Mouse (Mus musculus): ENCODE results near the gene Dmc1.
A peak's percentile ranks its signal among the peaks of the same experiment; 100 is the strongest.

Dmc1 gene

DNA sequence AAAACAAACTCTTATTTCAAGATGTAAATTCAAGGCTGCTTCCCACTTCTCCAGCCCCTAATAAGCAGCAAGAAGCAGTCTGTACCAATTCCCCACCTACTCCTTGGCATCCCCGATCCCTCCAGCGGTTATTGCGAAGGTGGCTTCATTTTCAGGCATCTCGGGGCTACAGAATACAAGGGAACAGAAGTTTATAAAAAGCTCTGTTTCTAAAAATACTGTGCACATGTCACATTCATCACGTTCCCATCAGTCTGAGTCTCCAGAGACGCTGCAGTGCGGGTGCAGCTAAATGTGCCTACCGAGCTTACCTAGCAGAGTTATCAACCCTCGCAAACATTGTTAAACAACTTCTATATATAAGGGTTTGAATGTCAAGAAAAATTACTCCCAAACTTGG is 42.5 kb downstream of the Dmc1 start:
- peak; percentile 62 to 65 for DNase-seq (ENCODE audit: low spot score in 2 of 2)

DNA sequence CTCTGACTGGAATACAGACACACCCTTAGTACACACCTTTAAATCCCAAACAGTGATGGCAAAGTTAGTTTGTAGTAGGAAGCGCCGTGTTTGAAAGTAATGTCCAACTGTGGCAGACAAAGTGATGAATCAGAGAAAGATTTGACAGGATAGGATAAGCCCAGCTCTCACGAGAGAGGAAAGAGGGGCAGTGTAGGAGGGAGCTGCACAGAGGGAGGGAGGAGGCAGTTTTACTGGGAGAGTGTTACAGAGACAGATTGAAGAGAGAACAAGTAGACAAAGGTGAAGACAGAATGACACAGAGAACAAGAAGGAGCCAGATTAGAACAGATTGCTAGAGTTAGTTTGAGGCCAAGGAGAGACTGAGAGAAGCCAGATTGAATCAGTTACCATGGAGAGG is 45.3 kb downstream of the Dmc1 start:
- DNase-seq (ENCODE audit: low spot score in 2 of 2) = no peak

DNA sequence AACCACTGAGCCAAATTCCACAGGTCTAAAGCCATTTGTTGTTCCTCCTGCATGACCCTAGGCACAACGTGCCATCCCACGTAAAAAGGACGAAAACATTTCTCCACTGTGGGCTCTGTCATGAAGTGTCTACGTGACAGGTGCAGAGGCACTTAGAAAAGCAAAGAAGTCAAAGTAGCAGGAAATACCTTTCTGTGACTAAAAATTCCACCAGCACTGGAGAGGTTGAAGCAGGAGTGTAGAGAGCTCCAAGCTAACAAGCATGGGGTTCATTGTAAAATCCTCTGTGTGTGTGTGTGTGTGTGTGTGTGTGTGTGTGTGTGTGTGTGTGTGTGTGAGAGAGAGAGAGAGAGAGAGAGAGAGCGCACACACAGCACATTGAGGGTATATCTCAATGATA is 52.3 kb downstream of the Dmc1 start:
- no peak for DNase-seq (ENCODE audit: low spot score in 2 of 2)

DNA sequence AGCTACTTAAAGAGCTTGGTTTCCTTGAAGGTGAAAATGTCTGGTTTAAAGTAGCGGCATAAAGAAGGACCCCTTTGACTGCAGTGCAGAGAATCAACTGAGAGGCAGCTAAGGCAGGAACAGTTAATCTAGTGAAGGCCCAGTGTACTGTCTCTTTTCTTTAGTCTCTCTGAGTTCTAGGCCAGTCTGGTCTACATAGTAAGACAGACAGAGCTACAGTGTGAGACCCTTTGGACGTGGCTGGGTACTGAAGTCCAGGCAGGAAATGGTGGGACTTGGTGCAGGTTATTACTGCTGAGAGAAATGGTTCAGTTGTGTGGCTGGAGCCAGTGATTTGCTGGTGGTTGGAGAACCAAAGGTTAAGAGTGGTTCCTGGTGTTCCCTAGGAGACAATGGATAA is 56.7 kb downstream of the Dmc1 start:
- DNase-seq (ENCODE audit: low spot score in 2 of 2) = no peak

DNA sequence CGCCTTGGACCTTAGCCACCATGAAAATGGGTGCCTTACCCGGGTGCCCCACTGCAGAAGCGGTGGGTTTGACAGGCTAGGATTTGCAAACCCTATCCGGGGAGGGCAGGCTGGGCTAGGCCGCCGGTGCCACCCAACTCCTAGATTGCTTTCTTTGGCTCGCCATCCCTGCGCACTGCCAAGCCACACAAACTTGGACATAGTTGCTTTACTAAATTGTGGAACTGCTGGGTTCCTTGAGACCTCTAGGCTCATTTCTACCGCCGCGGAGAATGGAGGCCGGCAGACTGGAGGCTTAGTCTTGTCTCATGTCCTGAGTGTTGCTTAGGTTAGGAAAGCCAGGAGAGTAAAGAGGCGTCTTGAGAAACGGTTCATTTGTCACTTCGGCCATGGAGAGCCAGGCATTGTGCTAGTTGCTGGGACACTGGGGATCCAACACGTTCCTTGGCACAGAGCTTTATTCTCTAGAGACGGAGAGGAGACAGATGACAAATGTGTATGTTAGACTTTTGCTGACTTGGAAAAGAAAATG is 57.6 kb downstream of the Dmc1 start:
- DNase-seq (ENCODE audit: low spot score in 2 of 2) = no peak

DNA sequence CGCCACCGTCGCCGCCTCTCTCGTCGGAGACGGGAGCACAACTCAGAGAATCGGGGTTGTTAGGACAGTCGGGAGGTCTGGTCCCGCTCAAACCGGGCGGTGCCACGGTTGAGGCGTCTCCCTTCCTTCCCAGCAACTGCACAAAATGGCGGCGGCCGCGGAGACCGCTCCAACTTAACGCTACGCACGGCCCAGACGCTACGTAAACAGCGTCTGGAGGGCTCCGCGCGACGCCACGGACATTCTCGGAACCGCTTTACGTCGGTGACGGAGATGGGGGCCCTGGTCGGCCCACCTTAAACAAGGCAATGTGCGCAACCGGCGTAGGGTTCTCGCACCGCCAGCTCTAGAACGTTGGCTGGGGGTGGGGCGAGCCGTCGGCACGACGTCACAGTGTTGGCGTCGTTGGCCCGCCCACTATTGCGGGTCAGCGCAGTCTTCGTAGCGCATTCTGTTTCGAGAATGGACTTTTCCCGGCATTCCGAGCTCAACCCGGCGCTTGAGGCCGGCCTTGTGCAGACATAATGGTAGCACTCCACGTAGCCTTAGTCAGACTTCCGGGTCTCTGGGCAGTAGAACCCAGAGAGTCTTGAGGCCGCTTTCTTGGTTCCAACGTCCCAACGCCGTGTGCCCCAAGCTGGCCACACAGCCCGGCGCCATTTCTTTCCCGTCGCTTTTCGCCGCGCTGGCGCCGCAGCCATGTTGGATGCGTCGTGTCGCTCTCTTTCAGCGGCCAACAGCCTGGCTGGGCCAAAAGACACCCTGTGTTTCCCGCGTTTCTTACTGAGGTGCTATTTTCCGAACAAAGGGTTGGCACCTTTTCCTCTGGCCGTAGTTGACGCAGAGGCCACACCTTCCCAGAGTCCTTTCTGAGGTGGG is 58.3 kb downstream of the Dmc1 start, which contains the start of gene Ddx17:
Gene Ddx17, minus strand, starts transcription at position 332 of the 879 bp plus-strand sequence.
- DNase-seq (ENCODE audit: low spot score in 2 of 2) = peak; percentile 99

DNA sequence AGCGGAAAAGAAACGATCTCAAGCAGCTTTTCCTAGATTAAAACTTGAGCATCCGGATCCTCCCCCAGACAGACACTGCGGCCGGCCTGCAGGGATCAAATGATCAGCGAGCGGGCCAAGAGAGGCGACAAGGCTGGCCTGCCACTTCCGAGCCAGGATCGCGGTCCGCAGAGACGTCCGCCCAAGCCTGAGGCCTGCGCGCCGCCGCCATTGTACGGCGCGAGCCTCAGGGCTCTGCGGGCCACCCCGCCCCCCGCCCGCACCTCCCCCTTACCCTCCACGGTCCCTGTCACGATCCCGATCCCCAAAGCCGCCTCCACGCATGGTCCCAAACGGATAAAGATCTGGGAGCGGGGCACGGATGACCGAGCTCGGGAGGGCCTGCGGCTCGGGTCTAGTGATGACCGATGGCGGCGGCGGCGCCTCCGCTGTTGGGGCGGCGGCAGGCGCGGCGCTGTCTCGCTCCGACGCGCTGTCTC is 58.9 kb downstream of the Dmc1 start:
- DNase-seq (ENCODE audit: low spot score in 2 of 2) = no peak

DNA sequence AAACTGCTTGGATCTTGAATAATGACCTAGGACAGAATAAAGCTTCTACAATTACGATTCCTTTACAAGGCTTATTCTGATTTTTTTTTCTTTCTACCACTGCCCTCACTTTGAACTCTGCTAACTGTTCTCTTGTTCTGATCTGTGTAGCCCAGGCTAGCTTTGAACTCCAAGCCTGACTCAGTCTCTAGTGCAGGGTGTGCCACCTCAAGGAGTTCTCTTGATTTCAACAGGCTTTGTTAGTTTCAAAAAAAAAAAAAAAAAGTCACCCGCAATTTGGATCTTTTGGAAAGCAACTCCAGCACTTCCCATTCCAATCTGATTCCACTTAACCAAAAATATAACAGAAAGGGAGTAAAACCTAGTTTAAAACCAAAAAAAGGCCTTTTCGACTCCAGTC is 59.4 kb downstream of the Dmc1 start:
- DNase-seq (ENCODE audit: low spot score in 2 of 2) = no peak

DNA sequence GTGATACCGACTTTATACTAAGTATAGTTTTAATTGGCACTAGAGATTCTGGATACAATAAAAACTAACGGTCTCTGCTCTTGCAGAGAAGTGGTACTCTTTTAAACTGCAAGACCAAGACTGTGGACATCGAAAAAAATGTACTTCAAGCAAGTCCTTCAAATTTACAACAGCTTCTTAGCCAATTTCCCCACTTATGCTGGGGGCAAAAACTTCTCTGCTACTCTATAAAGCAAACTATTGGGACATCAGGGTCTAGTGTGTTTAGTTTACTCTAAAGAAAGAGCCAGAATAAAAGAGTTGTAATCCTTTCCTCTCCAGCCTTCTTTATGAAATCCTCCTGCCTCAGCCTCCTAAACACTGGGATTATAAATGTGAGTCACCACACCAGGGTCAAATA is 60.9 kb downstream of the Dmc1 start:
- no peak for DNase-seq (ENCODE audit: low spot score in 2 of 2)

DNA sequence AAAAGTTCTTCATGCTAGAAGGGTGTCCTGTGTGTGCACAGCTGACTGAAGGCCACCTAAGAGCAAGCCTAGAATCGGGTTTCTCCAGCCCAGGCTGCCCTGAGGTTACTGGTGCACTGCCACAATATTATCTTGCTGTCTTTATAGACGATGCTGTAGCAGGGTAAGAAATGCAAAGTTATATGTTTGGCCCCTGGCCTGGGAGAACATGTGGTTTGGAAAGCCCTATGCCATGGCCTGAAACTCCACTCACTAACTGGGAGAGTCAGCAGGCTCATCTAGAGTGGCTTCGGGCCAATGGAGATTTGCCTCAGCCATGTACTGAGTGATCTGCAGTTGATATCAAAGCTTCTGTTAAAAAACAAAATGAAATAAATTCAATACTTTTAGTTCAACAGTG is 71.1 kb downstream of the Dmc1 start:
- no peak for DNase-seq (ENCODE audit: low spot score in 2 of 2)

DNA sequence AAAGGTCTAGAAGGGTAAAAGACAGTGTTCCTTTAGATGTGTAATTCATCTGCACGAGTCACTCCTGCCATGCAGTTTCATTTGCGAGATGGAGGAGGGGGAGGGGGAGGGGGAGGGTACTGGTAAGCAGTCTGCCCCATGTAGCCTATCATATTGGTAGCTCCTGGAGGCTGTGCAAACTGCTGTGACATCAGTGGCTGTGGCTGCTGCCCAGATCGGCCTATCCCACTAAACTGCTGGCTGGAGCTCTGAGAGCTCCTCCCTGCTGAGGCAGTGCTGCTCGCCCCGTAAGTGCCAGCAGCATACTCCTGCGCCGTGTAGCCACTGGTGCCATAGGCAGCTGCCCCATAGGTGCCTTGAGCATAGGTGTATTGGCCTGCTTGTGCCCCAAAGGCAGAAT is 75.0 kb downstream of the Dmc1 start:
- DNase-seq (ENCODE audit: low spot score in 2 of 2) = no peak

DNA sequence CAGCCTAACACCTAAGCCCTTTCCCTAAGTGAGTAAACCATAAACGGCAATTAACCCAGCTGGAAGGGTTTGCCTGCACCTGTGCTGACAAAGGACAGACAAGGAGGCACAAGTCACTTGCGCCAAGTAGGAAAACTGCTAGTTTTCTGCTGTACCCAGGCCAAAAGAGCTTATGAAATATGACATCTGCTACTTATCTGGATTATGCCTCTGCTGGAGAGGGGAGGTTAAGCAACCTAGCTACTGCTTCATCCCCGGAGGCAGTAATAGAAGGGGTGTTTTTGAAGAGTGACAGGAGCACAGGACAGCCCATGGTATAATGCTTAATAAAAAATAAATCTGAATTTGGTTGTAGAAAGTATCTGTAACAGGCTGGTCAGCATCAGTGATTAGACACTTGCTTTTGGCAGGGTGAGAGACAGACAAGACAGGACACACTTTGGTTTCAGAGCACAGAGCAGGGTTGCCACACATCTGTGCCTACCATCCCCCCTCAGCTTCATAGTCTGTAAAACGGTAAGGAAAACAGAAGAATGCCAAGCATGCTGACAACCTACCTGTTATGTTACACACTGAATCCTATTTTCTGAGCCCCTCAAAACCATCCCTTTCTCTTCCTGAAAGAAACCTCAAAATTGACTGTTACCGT is 76.8 kb downstream of the Dmc1 start:
- DNase-seq (ENCODE audit: low spot score in 2 of 2) = no peak

DNA sequence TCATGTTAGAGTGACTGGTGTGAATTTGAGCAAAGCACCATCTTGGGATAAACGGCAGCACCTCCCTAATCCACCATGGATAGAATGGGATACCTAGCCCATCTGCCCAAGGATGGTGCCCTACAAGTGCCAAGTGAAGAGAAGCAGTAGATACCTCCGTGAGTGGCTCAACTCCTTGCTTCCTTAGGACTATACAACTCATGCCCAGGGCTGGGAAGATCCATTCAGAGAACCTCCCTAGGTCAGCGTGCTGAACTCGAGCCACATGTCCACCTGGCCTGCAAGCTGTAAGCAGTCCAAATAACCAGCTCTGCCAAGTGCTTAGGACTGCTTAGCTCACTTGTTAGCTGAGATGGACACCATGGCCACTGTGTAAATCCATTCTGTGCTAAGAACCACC is 77.7 kb downstream of the Dmc1 start:
- no peak for DNase-seq (ENCODE audit: low spot score in 2 of 2)

DNA sequence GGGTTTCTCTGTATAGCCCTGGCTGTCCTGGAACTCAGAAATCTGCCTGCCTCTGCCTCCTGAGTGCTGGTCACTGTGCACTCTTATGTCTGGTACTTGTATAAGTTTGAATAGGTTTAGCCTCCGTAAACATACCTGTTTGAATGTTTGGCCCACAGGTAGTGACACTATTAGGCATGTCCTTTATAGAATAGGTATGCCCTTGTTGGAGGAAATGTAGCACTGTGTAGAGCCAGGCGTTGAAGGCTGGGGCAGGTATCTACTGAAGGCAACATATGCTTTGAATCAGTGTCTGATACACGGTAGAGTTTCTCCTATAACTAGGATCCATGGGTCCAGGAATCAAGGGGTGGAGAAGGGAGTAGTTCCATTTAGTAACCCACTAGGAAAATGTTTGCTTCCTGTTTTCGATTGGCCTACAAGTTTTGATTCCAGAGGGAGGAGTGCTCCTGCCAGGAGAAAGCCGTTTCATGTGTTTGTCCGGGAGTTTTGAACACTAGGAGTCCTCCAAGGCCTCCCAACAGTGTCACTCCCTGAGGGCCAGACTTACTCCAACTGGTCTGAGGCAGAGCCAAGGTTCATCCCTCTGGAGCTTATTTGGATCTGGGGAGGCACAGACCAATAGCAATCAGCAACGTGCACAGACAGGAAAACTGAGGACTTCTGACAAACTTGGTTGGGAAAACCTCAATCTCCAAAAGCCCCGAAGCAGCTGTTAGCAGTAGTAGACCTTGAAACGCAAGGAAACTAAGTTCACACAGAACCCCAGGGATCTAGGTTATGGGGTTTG is 78.7 kb downstream of the Dmc1 start:
- DNase-seq (ENCODE audit: low spot score in 2 of 2) = no peak

DNA sequence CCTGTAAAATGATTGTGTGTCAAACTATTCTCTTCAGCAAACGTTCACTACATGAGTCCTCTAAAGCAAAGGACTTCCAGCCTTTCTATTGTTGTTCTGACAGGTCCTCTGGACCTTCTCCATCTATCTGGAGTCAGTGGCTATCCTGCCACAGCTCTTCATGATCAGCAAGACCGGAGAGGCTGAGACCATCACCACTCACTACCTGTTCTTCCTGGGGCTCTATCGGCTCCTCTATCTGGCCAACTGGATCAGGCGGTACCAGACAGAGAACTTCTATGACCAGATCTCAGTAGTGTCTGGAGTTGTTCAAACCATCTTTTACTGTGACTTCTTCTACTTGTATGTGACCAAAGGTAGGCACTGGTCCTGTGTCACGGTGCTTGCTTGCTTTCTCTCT is 79.3 kb downstream of the Dmc1 start:
- no peak for DNase-seq (ENCODE audit: low spot score in 2 of 2)

DNA sequence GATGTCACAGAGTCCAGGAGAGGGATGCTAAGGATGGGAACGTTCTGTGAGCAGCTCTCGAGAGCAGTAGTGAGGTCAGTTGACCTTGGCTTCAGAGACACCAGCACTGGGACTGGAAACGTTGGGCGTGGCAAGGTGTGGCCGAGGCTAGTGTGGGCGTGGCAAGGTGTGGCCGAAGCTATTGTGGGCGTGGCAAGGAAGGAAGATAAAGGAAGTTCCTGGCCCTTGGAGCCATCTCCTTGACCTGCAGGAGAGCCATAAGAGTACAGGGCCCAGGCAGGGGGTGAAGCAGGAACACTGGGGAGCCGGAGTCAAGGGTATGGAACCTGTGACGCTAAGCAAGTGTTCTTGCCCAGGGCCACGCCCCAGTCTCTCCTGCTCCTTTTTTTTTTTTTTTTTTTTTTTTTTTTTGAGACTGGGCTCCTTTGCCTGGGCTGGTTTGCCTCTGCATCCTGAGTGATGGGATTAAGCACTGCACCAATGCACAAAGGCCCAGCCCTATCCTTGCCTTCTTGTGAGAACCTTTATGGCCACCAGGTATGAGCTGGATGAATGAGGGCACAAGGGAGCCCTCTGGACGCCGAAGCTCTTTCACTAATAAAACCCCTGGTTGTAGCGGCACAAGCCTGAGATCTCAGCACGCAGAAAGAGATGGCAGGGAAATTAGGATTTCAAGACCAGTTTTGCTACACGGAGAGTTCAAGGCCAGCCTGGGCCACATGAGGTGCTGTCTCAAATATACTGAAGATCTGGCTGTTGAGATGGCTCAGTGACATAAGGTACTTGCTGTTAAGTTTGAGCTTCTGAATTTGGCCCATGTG is 85.3 kb downstream of the Dmc1 start:
- DNase-seq (ENCODE audit: low spot score in 2 of 2) = no peak

DNA sequence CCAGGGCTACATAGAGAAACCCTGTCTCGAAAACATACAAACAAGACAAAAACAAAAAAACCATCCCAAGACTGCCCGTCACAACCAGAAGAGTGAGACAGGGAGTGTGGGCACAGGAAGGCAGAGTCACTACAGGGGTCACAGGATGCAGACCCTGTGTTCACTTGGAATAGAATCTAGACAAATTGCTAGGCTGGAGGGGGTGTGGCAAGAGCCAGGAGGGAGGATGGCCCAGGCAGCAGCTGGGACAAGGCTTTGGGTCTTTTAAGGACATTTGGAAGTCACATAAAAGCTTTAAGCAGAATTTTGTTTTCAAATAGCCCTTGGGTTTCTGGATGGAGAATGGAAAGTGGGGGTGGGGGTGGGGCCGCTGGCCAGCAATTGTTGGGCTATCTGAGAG is 86.3 kb downstream of the Dmc1 start:
- no peak for DNase-seq (ENCODE audit: low spot score in 2 of 2)

DNA sequence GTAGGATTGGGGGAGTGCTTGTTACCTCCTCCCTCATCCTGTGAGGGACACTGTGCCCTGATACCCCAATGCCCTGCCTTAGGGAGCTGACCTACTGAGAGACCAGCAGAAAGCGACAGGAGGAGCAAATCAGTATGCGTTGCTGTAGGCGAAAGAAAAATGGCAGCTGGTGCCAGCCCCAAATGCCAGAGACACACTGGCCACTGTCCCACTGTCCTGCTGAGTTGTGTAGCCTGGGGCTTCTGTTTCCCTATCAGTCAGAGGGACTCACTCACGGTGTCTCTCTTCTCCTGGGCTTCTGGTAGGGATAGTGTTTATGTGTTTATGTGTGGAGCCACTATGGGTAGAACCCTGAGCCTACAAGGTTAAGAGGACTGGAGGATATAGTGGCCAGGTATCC is 87.2 kb downstream of the Dmc1 start:
- DNase-seq (ENCODE audit: low spot score in 2 of 2) = no peak

DNA sequence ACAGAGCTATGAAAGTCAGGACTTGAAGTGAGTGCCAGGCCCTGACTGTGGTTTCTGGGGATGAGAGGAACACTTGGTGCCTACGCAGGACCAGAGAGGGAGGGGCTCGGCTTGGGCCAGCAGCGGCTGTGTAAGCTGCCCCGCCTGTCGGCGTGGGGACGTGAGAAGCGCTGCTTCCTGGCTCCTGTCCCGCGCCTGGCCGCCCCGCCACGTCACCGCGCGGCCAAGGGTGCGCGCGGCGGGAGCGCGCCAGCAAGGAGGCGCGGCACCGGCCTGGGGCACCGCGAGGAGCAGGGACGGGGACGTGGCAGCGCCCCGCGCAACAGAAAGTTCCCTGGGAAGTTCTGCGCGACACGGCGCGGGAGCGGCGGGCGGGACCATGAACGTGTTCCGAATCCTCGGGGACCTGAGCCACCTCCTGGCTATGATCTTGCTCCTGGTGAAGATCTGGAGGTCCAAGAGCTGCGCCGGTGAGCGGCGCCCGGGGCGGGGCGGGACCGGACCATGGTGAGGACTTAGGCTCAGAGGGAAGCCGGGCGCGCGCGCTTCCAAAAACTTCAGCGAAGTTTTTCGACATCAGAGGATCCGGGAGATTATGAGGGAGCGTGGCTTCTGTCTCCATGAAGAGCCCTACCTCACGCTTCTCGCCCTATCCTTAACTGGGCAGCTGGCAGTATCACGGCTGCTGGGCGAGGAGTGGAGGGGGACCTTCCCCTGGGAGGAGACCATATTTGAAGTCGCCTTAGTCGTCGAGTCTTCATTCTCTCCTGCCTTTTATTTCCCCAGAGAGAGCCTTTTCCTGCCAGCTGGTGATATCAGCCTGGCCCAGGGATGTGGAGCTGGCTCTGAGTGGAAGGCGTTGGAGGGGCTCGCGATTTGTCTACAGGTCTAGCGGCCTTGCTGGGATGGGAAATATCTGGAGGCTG is 88.5 kb downstream of the Dmc1 start, which contains the start of gene Kdelr3:
Gene Kdelr3, plus strand, starts transcription at position 241 of the 926 bp plus-strand sequence.
- peak in 1 of 2 experiments; percentile 31 for DNase-seq (ENCODE audit: low spot score in 2 of 2)

DNA sequence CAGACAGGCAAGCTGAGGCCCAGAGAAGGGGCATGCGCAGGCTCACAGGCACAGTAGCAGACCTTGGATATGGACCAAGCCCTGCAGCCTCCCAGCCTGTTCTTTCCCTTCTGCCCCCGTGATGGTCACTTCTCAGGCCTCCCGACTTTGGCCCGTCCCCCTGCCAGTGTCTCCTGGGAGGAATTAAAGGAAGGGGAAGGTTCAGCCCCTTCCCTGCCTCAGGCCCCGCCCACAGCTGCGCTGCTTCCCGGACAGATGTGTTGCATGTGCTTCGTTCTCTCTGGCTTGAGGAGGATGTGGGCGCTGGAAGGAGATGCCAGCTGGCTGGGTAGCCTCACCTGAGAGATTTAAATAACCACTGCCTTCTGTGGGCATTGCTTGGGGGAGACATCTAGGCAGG is 91.0 kb downstream of the Dmc1 start:
- no peak for DNase-seq (ENCODE audit: low spot score in 2 of 2)

Data from right cerebral cortex, adult 2 months (tissue).